ENCODE assay signal across 7 mouse cellular contexts in genomic region chr4:119232410-119233255, GRCm38 (mm10). TPM values are rescaled to one million over a fixed set of nuclear protein-coding genes. Genes with fewer than 3 reads are reported as not detected.
A peak's percentile ranks its signal among the peaks of the same experiment; 100 is the strongest.
DNase-seq lines count a peak whose midpoint lies in the region; ATAC-seq lines count a peak whose summit lies in the region.

Gene AU022252 (minus strand): TSS chr4:119232712.
Gene P3h1 (plus strand): TSS chr4:119232915.

- H3K9me3 ChIP-seq in intestine, embryonic 16.5 days (ENCODE audit: control insufficient read depth, low read length), result no peaks in the 10 kb centered on the region
- no peaks in the 10 kb centered on the region for H3K9me3 ChIP-seq in midbrain, embryonic 11.5 days (ENCODE audit: control insufficient read depth, low read length)

- peaks cover 13% of the 10 kb centered on the region for H3K4me1 ChIP-seq in intestine, embryonic 16.5 days (ENCODE audit: control insufficient read depth, insufficient read depth, low read length)
- H3K4me1 ChIP-seq in midbrain, embryonic 11.5 days (ENCODE audit: control insufficient read depth, insufficient read depth, low read length), result peaks cover 15% of the 10 kb centered on the region

- WGBS in intestine, embryonic 16.5 days, result under 1% methylated on average over 71 of the region's 71 CpGs
- under 1% methylated on average over 71 of the region's 71 CpGs for WGBS in midbrain, embryonic 11.5 days

- peak within 1 kb of the TSS; percentile 92 for H3K4me2 ChIP-seq in intestine, embryonic 16.5 days (ENCODE audit: low read depth, low read length)
- peak within 1 kb of the TSS; percentile 92 for H3K4me2 ChIP-seq in midbrain, embryonic 11.5 days

- peak; percentile 99 for DNase-seq in adrenal gland, adult 8-10 months
- DNase-seq in embryo, embryonic 9.5 days (ENCODE audit: extremely low spot score), result peak; percentile 97
- peak; percentile 97 to 99 for DNase-seq in gastrocnemius, postnatal 4 days (ENCODE audit: low spot score in 2 of 2)
- peak; percentile 97 for DNase-seq in left cerebral cortex, postnatal 36 days (ENCODE audit: low spot score in 2 of 2)
- peak; percentile 100 for DNase-seq in midbrain, embryonic 11.5 days (ENCODE audit: low spot score, missing footprints)
- DNase-seq in skeletal muscle tissue, adult 2 months (ENCODE audit: low read depth, low spot score), result peak; percentile 99

- no peaks in the 10 kb centered on the region for H3K27me3 ChIP-seq in intestine, embryonic 16.5 days (replicated peaks; ENCODE audit: control insufficient read depth, insufficient read depth, low read length)
- no peaks in the 10 kb centered on the region for H3K27me3 ChIP-seq in midbrain, embryonic 11.5 days (ENCODE audit: control insufficient read depth, insufficient read depth, low read length)

- intact Hi-C loops in left cerebral cortex, postnatal 36 days (cut with DNase I), result no loop called here

- peak; percentile 97 for ATAC-seq in intestine, embryonic 16.5 days
- ATAC-seq in midbrain, embryonic 11.5 days (ENCODE audit: low FRiP score), result peak; percentile 96

- no peaks in the 10 kb centered on the region for H3K36me3 ChIP-seq in intestine, embryonic 16.5 days (ENCODE audit: control insufficient read depth, insufficient read depth, low read length)
- peaks cover 4% of the 10 kb centered on the region; the same call in 1 of the 2 replicates for H3K36me3 ChIP-seq in midbrain, embryonic 11.5 days (ENCODE audit: control insufficient read depth, insufficient read depth, low read length)

- peak within 1 kb of the TSS; percentile 57 for H3K27ac ChIP-seq in intestine, embryonic 16.5 days (ENCODE audit: low read length)
- H3K27ac ChIP-seq in midbrain, embryonic 11.5 days (ENCODE audit: low read depth, low read length), result no peak within 1 kb of the TSS; the same call in 1 of the 2 replicates

- peak within 1 kb of the TSS; percentile 84 for H3K9ac ChIP-seq in intestine, embryonic 16.5 days (ENCODE audit: low read depth, low read length)
- H3K9ac ChIP-seq in midbrain, embryonic 11.5 days (ENCODE audit: low read length), result peak within 1 kb of the TSS; percentile 83

- H3K4me3 ChIP-seq in intestine, embryonic 16.5 days (ENCODE audit: low read length), result peak within 1 kb of the TSS; percentile 92
- peak within 1 kb of the TSS; percentile 85 for H3K4me3 ChIP-seq in midbrain, embryonic 11.5 days (ENCODE audit: low read depth, low read length)

RNA-seq across cellular contexts. Expression of gene AU022252, which starts in this region (rescaled TPM):
- total RNA-seq in adrenal gland, adult 8-10 months (2022), result 10 to 100 TPM; 19.4 to 42.9 (median 27.2) TPM
- total RNA-seq in gastrocnemius, postnatal 4 days (2021), result 10 to 100 TPM; 21.2 to 21.3 TPM
- 26.3 and 27.3 TPM in 2 replicates for polyA plus RNA-seq in intestine, embryonic 16.5 days (2015; fragmentation: Nextera tagmentation; extraction: Ambion mirVana)
- 10 to 100 TPM; 28.0 to 34.5 TPM for total RNA-seq in left cerebral cortex, postnatal 36 days (2021)
- polyA plus RNA-seq in midbrain, embryonic 11.5 days (2014; fragmentation: Nextera tagmentation; extraction: Ambion mirVana), result 32.2 and 35.2 TPM in 2 replicates

RNA-seq across cellular contexts. Expression of gene P3h1, which starts in this region (rescaled TPM):
- 10 to 100 TPM; 26.1 to 35.2 (median 28.6) TPM for total RNA-seq in adrenal gland, adult 8-10 months (2022)
- 10 to 100 TPM; 45.6 to 49.3 TPM for total RNA-seq in gastrocnemius, postnatal 4 days (2021)
- polyA plus RNA-seq in intestine, embryonic 16.5 days (2015; fragmentation: Nextera tagmentation; extraction: Ambion mirVana), result 22.4 and 23.9 TPM in 2 replicates
- 1 to 10 TPM; 4.9 to 7.7 TPM for total RNA-seq in left cerebral cortex, postnatal 36 days (2021)
- polyA plus RNA-seq in midbrain, embryonic 11.5 days (2014; fragmentation: Nextera tagmentation; extraction: Ambion mirVana), result 15.5 TPM in 2 replicates
